Mouse (Mus musculus) E14TG2a.4 (cell line): ENCODE data around the gene Arhgap1.

Experiments
- CTCF ChIP-seq: conservative IDR thresholded peaks from 2 replicates; pipeline ENCODE4 v1.5.1; 2014; ENCODE audit warnings: low read length
- NANOG ChIP-seq: IDR thresholded peaks from 2 replicates; pipeline ENCODE4 v1.6.1; 2014; ENCODE audit warnings: borderline replicate concordance, low read length, mixed read lengths
- POU5F1 ChIP-seq: IDR thresholded peaks from 2 replicates; pipeline ENCODE4 v1.6.1; 2014; ENCODE audit warnings: low read length, borderline replicate concordance

DNA sequence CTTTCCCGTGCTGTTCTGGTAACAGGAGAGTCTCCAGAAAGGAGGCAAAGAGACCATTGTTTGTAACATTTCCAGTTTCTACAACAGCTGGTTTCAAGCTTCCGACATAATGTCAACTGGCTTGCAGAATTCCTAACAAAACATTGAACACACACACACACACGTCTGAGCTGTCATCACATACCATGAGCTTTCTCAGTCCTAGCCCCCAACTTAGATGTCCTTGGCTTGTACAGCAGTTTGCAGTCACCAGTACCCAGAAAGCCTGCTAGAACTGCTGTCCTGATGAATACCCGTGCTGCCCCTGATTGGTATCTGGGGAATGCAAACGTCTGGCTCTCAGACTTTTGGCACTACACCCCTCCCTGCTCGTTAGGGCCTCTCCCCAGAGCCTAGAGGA is 6.2 kb downstream of the Arhgap1 start:
- TF ChIP-seq CTCF (no peak), NANOG (no peak), POU5F1 (no peak)
